Mouse (Mus musculus) MEL (cell line): ENCODE data around the gene Cdkal1. TPM values are rescaled to one million over a fixed set of nuclear protein-coding genes. Genes with fewer than 3 reads are reported as not detected.

ENCODE experiments used
- DNase-seq: peaks from one replicate; pipeline ENCODE4 v3.0.0; 2011; ENCODE audit warnings: low read depth, low spot score
- H3K27ac ChIP-seq: 2 replicates; pipeline ENCODE4 v1.5.1; 2012; ENCODE audit warnings: low read depth, mild to moderate bottlenecking, control low read depth, low read length, moderate library complexity; ENCODE audit not compliant: control insufficient read depth
- H3K27me3 ChIP-seq, 2 experiments: fragments of 150-350 bp in 1 of 2; sonication (generic) in 1 of 2; 2 replicates each; pipeline ENCODE4 v1.6.1; 2012; ENCODE audit warnings: low read length in 2 of 2, mild to moderate bottlenecking in 2 of 2, improper control_type of control experiment in 1 of 2, moderate library complexity in 1 of 2; ENCODE audit not compliant: insufficient read depth in 2 of 2, control insufficient read depth in 1 of 2
- H3K36me3 ChIP-seq, 2 experiments: 2 replicates each; pipeline ENCODE4 v1.6.1; 2012 to 2014; ENCODE audit warnings: low read length in 2 of 2, improper control_type of control experiment in 1 of 2, inconsistent platforms in 1 of 2, mild to moderate bottlenecking in 1 of 2; ENCODE audit not compliant: insufficient read depth in 2 of 2, control insufficient read depth in 1 of 2
- H3K4me1 ChIP-seq, 2 experiments: fragments of 150-350 bp in 1 of 2; sonication (generic) in 1 of 2; 2 replicates each; pipeline ENCODE4 v1.6.1; 2012; ENCODE audit warnings: low read length in 2 of 2, improper control_type of control experiment in 1 of 2, mild to moderate bottlenecking in 1 of 2; ENCODE audit not compliant: insufficient read depth in 2 of 2, control insufficient read depth in 1 of 2
- H3K4me3 ChIP-seq, 2 experiments: fragments of 150-350 bp in 1 of 2; sonication (generic) in 1 of 2; 2 replicates each; pipeline ENCODE4 v1.5.1; 2012; ENCODE audit warnings: low read depth in 2 of 2, low read length in 2 of 2, mild to moderate bottlenecking in 2 of 2, moderate library complexity in 2 of 2, control low read depth in 1 of 2, improper control_type of control experiment in 1 of 2; ENCODE audit not compliant: control insufficient read depth in 1 of 2, insufficient read depth in 1 of 2
- H3K79me2 ChIP-seq: 2 replicates; pipeline ENCODE4 v1.6.1; 2012; ENCODE audit warnings: mild to moderate bottlenecking, low read length, moderate library complexity; ENCODE audit not compliant: control insufficient read depth, poor library complexity, insufficient read depth
- H3K9ac ChIP-seq: 2 replicates; pipeline ENCODE4 v1.6.1; 2012; ENCODE audit warnings: low read depth, mild to moderate bottlenecking, control low read depth, low read length, moderate library complexity; ENCODE audit not compliant: control insufficient read depth, poor library complexity, severe bottlenecking
- H3K9me3 ChIP-seq: fragments of 150-350 bp; sonication (generic); replicated peaks from 2 replicates; pipeline ENCODE4 v1.6.1; 2012; ENCODE audit warnings: mild to moderate bottlenecking, low read length, improper control_type of control experiment, moderate library complexity; ENCODE audit not compliant: insufficient read depth
- CHD1 ChIP-seq: IDR thresholded peaks from 2 replicates; pipeline ENCODE4 v1.6.1; 2012; ENCODE audit warnings: low read depth, mild to moderate bottlenecking, inconsistent platforms, low read length, improper control_type of control experiment
- CTCF ChIP-seq, 3 experiments: IDR thresholded peaks in 2 of 3; conservative IDR thresholded peaks in 1 of 3; 2 replicates each; pipeline ENCODE4 v1.5.1; 2011 to 2012; ENCODE audit warnings: low read length in 3 of 3, low read depth in 2 of 3, mild to moderate bottlenecking in 2 of 3, improper control_type of control experiment in 1 of 3, inconsistent platforms in 1 of 3, mixed read lengths in 1 of 3, moderate library complexity in 1 of 3; ENCODE audit not compliant: control insufficient read depth in 1 of 3, insufficient read depth in 1 of 3, poor library complexity in 1 of 3, severe bottlenecking in 1 of 3
- E2F4 ChIP-seq: IDR thresholded peaks from 2 replicates; pipeline ENCODE4 v1.6.1; 2011; ENCODE audit warnings: low read depth, low read length, improper control_type of control experiment, borderline replicate concordance
- EP300 ChIP-seq, 2 experiments: IDR thresholded peaks; 2 replicates each; pipeline ENCODE4 v1.6.1; 2011; ENCODE audit warnings: improper control_type of control experiment in 2 of 2, low read length in 2 of 2, low read depth in 1 of 2, mild to moderate bottlenecking in 1 of 2
- GATA1 ChIP-seq: IDR thresholded peaks from 2 replicates; pipeline ENCODE4 v1.6.1; 2011; ENCODE audit warnings: low read depth, low read length, improper control_type of control experiment
- JUND ChIP-seq: IDR thresholded peaks from 2 replicates; pipeline ENCODE4 v1.6.1; 2011; ENCODE audit warnings: low read depth, mild to moderate bottlenecking, improper control_type of control experiment, low read length
- MAFK ChIP-seq: IDR thresholded peaks from 2 replicates; pipeline ENCODE4 v1.6.1; 2011; ENCODE audit warnings: low read depth, mild to moderate bottlenecking, low read length, improper control_type of control experiment, borderline replicate concordance
- MYB ChIP-seq: IDR thresholded peaks from 2 replicates; pipeline ENCODE4 v1.6.1; 2011; ENCODE audit warnings: mild to moderate bottlenecking, low read depth, low read length, improper control_type of control experiment
- NELFE ChIP-seq: IDR thresholded peaks from 2 replicates; pipeline ENCODE4 v1.6.1; 2011; ENCODE audit warnings: low read depth, low read length, improper control_type of control experiment
- NRF1 ChIP-seq: IDR thresholded peaks from 2 replicates; pipeline ENCODE4 v1.6.1; 2014; ENCODE audit warnings: low read depth, mild to moderate bottlenecking, inconsistent platforms, low read length, improper control_type of control experiment, moderate library complexity; ENCODE audit not compliant: poor library complexity, insufficient read depth, severe bottlenecking
- POLR2A ChIP-seq, 2 experiments: IDR thresholded peaks; 2 replicates each; pipeline ENCODE4 v1.6.1; 2011 to 2012; ENCODE audit warnings: low read length in 2 of 2, mild to moderate bottlenecking in 2 of 2, control low read depth in 1 of 2, improper control_type of control experiment in 1 of 2, low read depth in 1 of 2, moderate library complexity in 1 of 2; ENCODE audit not compliant: control insufficient read depth in 1 of 2, insufficient read depth in 1 of 2, poor library complexity in 1 of 2
- RAD21 ChIP-seq: IDR thresholded peaks from 2 replicates; pipeline ENCODE4 v1.6.1; 2011; ENCODE audit warnings: mild to moderate bottlenecking, low read depth, low read length, improper control_type of control experiment
- SIN3A ChIP-seq: IDR thresholded peaks from 2 replicates; pipeline ENCODE4 v1.6.1; 2012; ENCODE audit warnings: low read length, improper control_type of control experiment, inconsistent platforms
- SMC3 ChIP-seq: IDR thresholded peaks from 2 replicates; pipeline ENCODE4 v1.6.1; 2011; ENCODE audit warnings: low read depth, low read length, improper control_type of control experiment
- TBP ChIP-seq: IDR thresholded peaks from 2 replicates; pipeline ENCODE4 v1.8.0; 2011; ENCODE audit warnings: low read depth, low read length, improper control_type of control experiment
- TCF12 ChIP-seq: IDR thresholded peaks from 2 replicates; pipeline ENCODE4 v1.6.1; 2014; ENCODE audit warnings: low read depth, mild to moderate bottlenecking, inconsistent platforms, low read length, improper control_type of control experiment, moderate library complexity
- UBTF ChIP-seq: IDR thresholded peaks from 2 replicates; pipeline ENCODE4 v1.6.1; 2012; ENCODE audit warnings: low read depth, mild to moderate bottlenecking, inconsistent platforms, low read length, improper control_type of control experiment, moderate library complexity, borderline replicate concordance; ENCODE audit not compliant: insufficient read depth
- ZKSCAN1 ChIP-seq: IDR thresholded peaks from 2 replicates; pipeline ENCODE4 v1.6.1; 2012; ENCODE audit warnings: low read depth, mild to moderate bottlenecking, inconsistent platforms, low read length, improper control_type of control experiment, moderate library complexity
- polyA plus RNA-seq, 2 experiments: library from polyadenylated mRNA; stranded (reverse) in 1 of 2; unstranded in 1 of 2; fragments of >175 nt in 1 of 2; fragments of >200 nt in 1 of 2; gene quantifications; 2 replicates each; pipeline versions ENCODE4 v1.2.1 to v1.2.4; 2012; ENCODE audit warnings: low replicate concordance in 2 of 2, low read depth in 1 of 2; ENCODE audit not compliant: insufficient read length in 2 of 2, insufficient read depth in 1 of 2, missing spikeins in 1 of 2
- total RNA-seq: library from RNA; depleted of rRNA; stranded (reverse); fragments of 300-350 nt; gene quantifications from 2 replicates; pipeline ENCODE4 v1.2.3, GENCODE M21; 2012

Cdkal1 gene
- total and polyA plus RNA-seq, 3 experiments: 10.6 to 11.0 TPM; not detected in 1

- no peak for DNase-seq
- H3K4me1 ChIP-seq: no peaks in the 10 kb centered on the region
- no peaks in the 10 kb centered on the region for H3K79me2 ChIP-seq
- H3K9me3 ChIP-seq: no peaks in the 10 kb centered on the region
- no peak overlapping the region for H3K27ac ChIP-seq
- no peak for TF ChIP-seq POLR2A (IDR thresholded peaks at IDR 0.05; ENCODE audit: control insufficient read depth in 1 of 2, insufficient read depth in 1 of 2, low read depth in 1 of 2, low read length in 2 of 2, poor library complexity in 1 of 2)
- no peak for TF ChIP-seq CTCF (IDR thresholded peaks at IDR 0.05 in 2 of 3, conservative IDR thresholded peaks at IDR 0.05 in 1 of 3; ENCODE audit: control insufficient read depth in 1 of 3, insufficient read depth in 1 of 3, low read depth in 2 of 3, low read length in 3 of 3, poor library complexity in 1 of 3, severe bottlenecking in 1 of 3)
- no peak for TF ChIP-seq GATA1
- TF ChIP-seq TCF12: no peak
- TF ChIP-seq TBP: no peak
- TF ChIP-seq ZKSCAN1: no peak
- no peak for TF ChIP-seq SMC3
- TF ChIP-seq MYB: no peak
- TF ChIP-seq E2F4: no peak
- TF ChIP-seq NELFE: no peak
- no peak for TF ChIP-seq SIN3A
- TF ChIP-seq MAFK: no peak
- TF ChIP-seq CHD1: no peak
- no peak for TF ChIP-seq RAD21
- no peak overlapping the region for H3K4me3 ChIP-seq
- H3K9ac ChIP-seq: no peak overlapping the region
- no peaks in the 10 kb centered on the region for H3K36me3 ChIP-seq
- no peaks in the 10 kb centered on the region for H3K27me3 ChIP-seq
These were observed 529.5 kb downstream of the Cdkal1 start for GRCm38 (mm10) chr13:29325946-29326345.

GRCm38 (mm10) chr13:29320421-29320820 lies 535.1 kb downstream of the Cdkal1 start:
- H3K79me2 ChIP-seq: no peaks in the 10 kb centered on the region
- no peaks in the 10 kb centered on the region for H3K9me3 ChIP-seq
- no peak overlapping the region for H3K4me3 ChIP-seq
- no peak overlapping the region for H3K27ac ChIP-seq
- no peaks in the 10 kb centered on the region for H3K36me3 ChIP-seq
- DNase-seq: no peak
- no peaks in the 10 kb centered on the region for H3K4me1 ChIP-seq
- TF ChIP-seq UBTF: no peak
- no peak for TF ChIP-seq NRF1
- TF ChIP-seq JUND: no peak
- no peak for TF ChIP-seq EP300 (IDR thresholded peaks at IDR 0.05; ENCODE audit: low read depth in 1 of 2, low read length in 2 of 2)
- no peak overlapping the region for H3K9ac ChIP-seq
- no peaks in the 10 kb centered on the region for H3K27me3 ChIP-seq
